Mouse (Mus musculus) midbrain, embryonic 13.5 days (tissue): Measurements from ENCODE around the gene St6galnac3. TPM values are rescaled to one million over a fixed set of nuclear protein-coding genes. Genes with fewer than 3 reads are reported as not detected.
A peak's percentile ranks its signal among the peaks of the same experiment; 100 is the strongest.

Source experiments
- ATAC-seq: fragments of 200-750 bp; cut with Nextera tagmentation; 2 replicates; pipeline ENCODE4 v1.8.0; 2017; ENCODE audit warnings: mild to moderate bottlenecking, moderate TSS enrichment, moderate library complexity
- H3K27ac ChIP-seq: fragments of 300-500 bp; sonication (generic); 2 replicates; pipeline ENCODE4 v1.5.1; 2015; ENCODE audit warnings: inconsistent platforms, mild to moderate bottlenecking, moderate library complexity
- H3K27me3 ChIP-seq: fragments of 300-500 bp; sonication (generic); 2 replicates; pipeline ENCODE4 v1.6.1; 2015; ENCODE audit warnings: mild to moderate bottlenecking, inconsistent platforms
- H3K36me3 ChIP-seq: fragments of 300-500 bp; sonication (generic); 2 replicates; pipeline ENCODE4 v1.6.1; 2015; ENCODE audit warnings: mild to moderate bottlenecking, inconsistent platforms
- H3K4me1 ChIP-seq: fragments of 300-500 bp; sonication (generic); replicated peaks from 2 replicates; pipeline ENCODE4 v1.6.1; 2015; ENCODE audit warnings: inconsistent platforms
- H3K4me2 ChIP-seq: fragments of 300-500 bp; sonication (generic); replicated peaks from 2 replicates; pipeline ENCODE4 v1.6.1; 2015; ENCODE audit warnings: moderate library complexity, mild to moderate bottlenecking, inconsistent platforms
- H3K4me3 ChIP-seq: fragments of 300-500 bp; sonication (generic); replicated peaks from 2 replicates; pipeline ENCODE4 v1.5.1; 2015; ENCODE audit warnings: mild to moderate bottlenecking, inconsistent platforms
- H3K9ac ChIP-seq: fragments of 300-500 bp; sonication (generic); replicated peaks from 2 replicates; pipeline ENCODE4 v1.6.1; 2015; ENCODE audit warnings: mild to moderate bottlenecking, inconsistent platforms
- H3K9me3 ChIP-seq: fragments of 300-500 bp; sonication (generic); 2 replicates; pipeline ENCODE4 v1.6.1; 2016; ENCODE audit warnings: mild to moderate bottlenecking, inconsistent platforms
- WGBS: fragments of 180-500 bp; shearing (Covaris S2); methylation state at CpG from one replicate; pipeline ENCODE4 v1.1.7; 2015; 5-methylcytosine and 5-hydroxymethylcytosine counted together
- polyA plus RNA-seq: library from polyadenylated mRNA; unstranded; fragments of >200 nt; fragmentation: Nextera tagmentation; extraction: Ambion mirVana; gene quantifications from 2 replicates; pipeline ENCODE4 v1.2.1, GENCODE M21; 2015

St6galnac3 gene
- polyA plus RNA-seq, 1 experiment from 2014 or later: 26.7 TPM

- Histone ChIP-seq H3K4me1 (peaks cover 10% of the 10 kb centered on the region; the same call in 1 of the 2 replicates), H3K27me3 (no peaks in the 10 kb centered on the region), H3K9ac (no peak overlapping the region), H3K4me2 (no peak overlapping the region), H3K27ac (no peak overlapping the region), H3K4me3 (no peak overlapping the region), H3K36me3 (no peaks in the 10 kb centered on the region), H3K9me3 (no peaks in the 10 kb centered on the region)
- 89% methylated on average over 2 of the region's 2 CpGs for WGBS
- no peak for ATAC-seq
Observed at GRCm38 (mm10) chr3:153566100-153566499, 158.9 kb downstream of the St6galnac3 start.

DNA sequence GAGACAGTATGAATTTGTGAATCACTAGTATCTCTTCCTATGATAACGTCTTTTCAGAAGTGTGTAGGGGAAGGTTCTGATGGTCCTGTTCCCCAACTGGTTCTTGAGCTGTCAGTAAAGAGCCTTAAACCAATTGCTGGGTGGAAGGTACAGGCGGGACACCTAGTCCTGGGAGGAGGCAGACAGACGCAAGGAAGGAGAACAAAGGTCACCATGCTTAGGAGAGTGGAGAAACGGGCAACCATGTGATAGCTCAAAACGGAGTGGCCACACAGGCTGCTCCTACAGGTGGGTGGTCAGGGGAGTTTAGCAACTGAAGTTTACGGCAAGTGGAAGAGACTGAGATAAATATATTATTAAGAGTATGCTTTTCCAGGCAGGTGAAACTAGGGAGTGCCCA is 164.1 kb downstream of the St6galnac3 start:
- no peak overlapping the region for H3K9ac ChIP-seq
- H3K4me1 ChIP-seq: 0 out of 2 replicates have a peak, but pooled peaks cover 6% of the 10 kb centered on the region
- H3K27me3 ChIP-seq: no peaks in the 10 kb centered on the region
- no peaks in the 10 kb centered on the region for H3K9me3 ChIP-seq
- no peak overlapping the region for H3K27ac ChIP-seq
- WGBS: 86% methylated on average over 6 of the region's 6 CpGs
- H3K4me3 ChIP-seq: no peak overlapping the region
- no peaks in the 10 kb centered on the region for H3K36me3 ChIP-seq
- H3K4me2 ChIP-seq: no peak overlapping the region
- ATAC-seq: no peak

GRCm38 (mm10) chr3:153559586-153559985 is 165.4 kb downstream of the St6galnac3 start:
- Histone ChIP-seq H3K27me3 (no peaks in the 10 kb centered on the region), H3K27ac (no peak overlapping the region), H3K36me3 (no peaks in the 10 kb centered on the region), H3K4me1 (no peaks in the 10 kb centered on the region), H3K9ac (no peak overlapping the region), H3K9me3 (no peaks in the 10 kb centered on the region), H3K4me3 (no peak overlapping the region), H3K4me2 (no peak overlapping the region)
- ATAC-seq: no peak
- WGBS: 94% methylated on average over 8 of the region's 8 CpGs

DNA sequence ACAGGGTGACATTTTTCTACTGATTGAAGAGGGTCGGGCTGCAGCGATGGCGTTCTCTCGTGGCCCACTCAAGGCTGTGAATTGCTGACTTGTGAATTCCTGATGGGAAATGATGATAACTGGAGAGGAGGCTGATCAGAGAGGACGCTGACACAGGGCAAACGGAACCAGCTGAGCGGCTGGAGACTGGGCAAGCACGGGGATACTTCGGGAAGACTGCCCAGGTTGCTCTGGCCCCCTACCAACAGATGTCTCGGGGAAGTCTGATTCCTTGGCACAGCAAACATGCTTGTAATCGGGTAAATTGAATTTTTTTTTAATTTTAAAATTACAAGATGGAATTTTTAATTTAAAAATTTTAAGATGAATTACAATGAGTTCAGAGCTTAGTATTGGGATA is 168.4 kb downstream of the St6galnac3 start:
- H3K27me3 ChIP-seq: no peaks in the 10 kb centered on the region
- no peak overlapping the region for H3K4me2 ChIP-seq
- H3K9me3 ChIP-seq: no peaks in the 10 kb centered on the region
- WGBS: 78% methylated on average over 11 of the region's 11 CpGs
- no peak overlapping the region for H3K4me3 ChIP-seq
- H3K27ac ChIP-seq: no peak overlapping the region
- no peak for ATAC-seq
- H3K36me3 ChIP-seq: no peaks in the 10 kb centered on the region
- H3K4me1 ChIP-seq: no peaks in the 10 kb centered on the region
- no peak overlapping the region for H3K9ac ChIP-seq

DNA sequence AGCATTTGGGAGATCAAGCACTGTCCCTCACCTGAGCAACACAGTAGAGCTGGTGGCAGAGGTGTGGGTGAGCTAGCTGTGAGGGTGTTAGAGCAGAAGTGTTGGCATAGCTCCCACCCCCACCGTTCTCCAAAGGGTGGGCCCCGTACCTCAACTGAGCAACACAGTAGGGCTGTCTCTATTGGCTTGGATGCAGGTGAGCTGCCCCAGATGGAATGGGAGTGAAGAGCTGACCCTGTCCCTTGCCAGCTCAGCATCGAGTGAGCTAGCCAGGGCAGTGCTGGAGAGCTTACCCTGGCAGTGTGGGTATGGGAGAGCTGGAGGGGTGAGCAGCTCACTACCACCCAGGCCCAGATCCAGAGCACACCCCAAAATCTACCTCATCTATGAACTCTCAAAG is 171.3 kb downstream of the St6galnac3 start:
- 0 out of 2 replicates have a peak, but pooled peaks have one; percentile 27 for ATAC-seq
- H3K9ac ChIP-seq: no peak overlapping the region
- WGBS: 100% methylated on average over 3 of the region's 3 CpGs
- H3K4me2 ChIP-seq: no peak overlapping the region
- H3K27me3 ChIP-seq: no peaks in the 10 kb centered on the region
- no peaks in the 10 kb centered on the region for H3K36me3 ChIP-seq
- H3K9me3 ChIP-seq: no peaks in the 10 kb centered on the region
- H3K4me1 ChIP-seq: no peaks in the 10 kb centered on the region
- no peak overlapping the region for H3K27ac ChIP-seq
- no peak overlapping the region for H3K4me3 ChIP-seq

GRCm38 (mm10) chr3:153553226-153553625 is 171.7 kb downstream of the St6galnac3 start:
- Histone ChIP-seq H3K4me3 (no peak overlapping the region), H3K27me3 (no peaks in the 10 kb centered on the region), H3K27ac (no peak overlapping the region), H3K4me1 (no peaks in the 10 kb centered on the region), H3K4me2 (no peak overlapping the region), H3K36me3 (no peaks in the 10 kb centered on the region), H3K9ac (no peak overlapping the region), H3K9me3 (no peaks in the 10 kb centered on the region)
- ATAC-seq: peak; percentile 62; the same call in 1 of the 2 replicates
- WGBS: 93% methylated on average over 7 of the region's 7 CpGs

DNA sequence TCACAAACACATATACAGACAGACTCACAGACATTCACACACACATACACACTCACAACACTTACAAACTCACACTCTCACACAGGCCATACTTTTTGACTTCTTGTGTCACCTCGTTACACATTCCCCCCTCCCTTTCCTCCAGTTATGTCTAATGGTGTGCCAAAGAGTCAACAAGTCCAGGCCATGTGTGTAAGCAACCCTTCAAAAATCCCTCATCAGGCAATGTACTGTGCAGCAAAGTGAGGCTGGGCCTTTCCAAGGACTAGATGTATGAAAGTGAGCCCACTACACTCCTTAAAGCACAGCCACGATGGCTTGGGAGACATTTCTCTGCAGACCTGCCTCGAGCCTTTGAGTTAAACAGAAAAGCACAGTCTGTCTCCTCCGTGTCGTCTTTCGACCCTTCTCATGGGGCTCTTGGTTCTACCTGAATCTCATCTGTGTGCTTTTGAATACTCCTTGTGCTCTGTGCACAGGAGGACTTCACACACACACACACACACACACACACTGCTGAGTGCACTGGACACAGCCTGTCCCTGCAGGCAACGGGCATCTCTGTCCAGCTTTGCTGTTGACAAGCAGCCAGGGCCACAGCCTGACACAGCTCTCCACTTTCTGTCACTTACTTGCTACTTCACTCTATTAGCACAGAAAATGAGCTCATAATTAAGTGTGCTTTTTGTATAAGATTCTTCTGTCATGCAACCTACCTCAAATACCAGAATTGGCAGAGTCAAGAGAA is 177.9 kb downstream of the St6galnac3 start:
- no peaks in the 10 kb centered on the region for H3K36me3 ChIP-seq
- no peak overlapping the region for H3K4me3 ChIP-seq
- no peaks in the 10 kb centered on the region for H3K27me3 ChIP-seq
- H3K9me3 ChIP-seq: no peaks in the 10 kb centered on the region
- H3K27ac ChIP-seq: no peak overlapping the region
- H3K9ac ChIP-seq: no peak overlapping the region
- ATAC-seq: no peak
- H3K4me1 ChIP-seq: no peaks in the 10 kb centered on the region
- 87% methylated on average over 7 of the region's 7 CpGs for WGBS
- no peak overlapping the region for H3K4me2 ChIP-seq

GRCm38 (mm10) chr3:153539851-153540250 is 185.1 kb downstream of the St6galnac3 start:
- ATAC-seq: no peak
- WGBS: 95% methylated on average over 14 of the region's 14 CpGs

DNA sequence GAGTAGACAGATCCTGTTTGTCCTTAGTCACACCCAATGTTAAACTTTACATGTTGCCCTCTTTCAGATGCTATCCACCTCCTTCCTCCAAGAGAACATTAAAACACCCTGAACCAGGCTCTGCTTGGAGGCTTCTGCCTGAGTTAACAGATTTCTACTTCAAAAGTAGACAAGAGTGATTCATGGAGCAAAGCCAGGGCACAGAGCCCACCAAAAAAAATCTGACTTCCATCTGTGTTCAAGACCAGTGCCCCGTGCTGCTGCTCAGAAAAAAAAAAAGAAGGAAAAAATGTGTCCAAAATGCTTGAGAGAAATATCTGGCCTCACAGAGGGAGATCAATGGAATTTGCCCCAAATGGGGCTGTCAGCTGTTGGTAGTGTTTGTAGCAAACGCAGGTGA is 186.6 kb downstream of the St6galnac3 start:
- H3K36me3 ChIP-seq: no peaks in the 10 kb centered on the region
- no peak overlapping the region for H3K4me3 ChIP-seq
- no peak overlapping the region for H3K4me2 ChIP-seq
- H3K9ac ChIP-seq: no peak overlapping the region
- no peak overlapping the region for H3K27ac ChIP-seq
- H3K9me3 ChIP-seq: no peaks in the 10 kb centered on the region
- H3K4me1 ChIP-seq: no peaks in the 10 kb centered on the region
- ATAC-seq: no peak
- no peaks in the 10 kb centered on the region for H3K27me3 ChIP-seq
- WGBS: 61% methylated on average over 2 of the region's 2 CpGs

More at GRCm38 (mm10) chr3:153539851-153540250, 185.1 kb downstream of the St6galnac3 start:
- Histone ChIP-seq H3K4me3 (no peak overlapping the region), H3K4me2 (no peak overlapping the region), H3K36me3 (no peaks in the 10 kb centered on the region), H3K9ac (no peak overlapping the region), H3K4me1 (no peaks in the 10 kb centered on the region), H3K9me3 (no peaks in the 10 kb centered on the region), H3K27me3 (no peaks in the 10 kb centered on the region), H3K27ac (no peak overlapping the region)

- WGBS: 79% methylated on average over 3 of the region's 3 CpGs
Observed at GRCm38 (mm10) chr3:153537435-153537834, 187.5 kb downstream of the St6galnac3 start.

DNA sequence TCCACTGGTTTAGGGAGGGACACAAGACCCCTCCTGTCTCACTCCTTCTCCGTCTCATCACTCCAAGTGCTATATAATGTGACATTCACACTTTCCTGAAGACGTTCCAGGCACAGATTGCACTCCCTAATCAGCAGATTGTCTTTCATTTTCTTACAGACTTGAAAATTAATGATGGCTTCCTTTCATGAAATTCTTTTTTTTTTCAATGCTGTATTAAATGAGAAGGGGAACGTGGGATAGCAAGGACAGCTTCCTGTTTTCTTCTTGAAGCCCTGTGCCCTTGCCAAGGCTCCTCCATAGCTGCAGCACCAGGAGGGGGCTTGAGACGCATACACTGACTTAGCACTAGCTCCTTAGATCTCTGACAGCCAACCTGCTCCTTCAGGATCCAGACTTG is 188.7 kb downstream of the St6galnac3 start:
- no peaks in the 10 kb centered on the region for H3K27me3 ChIP-seq
- WGBS: 83% methylated on average over 4 of the region's 4 CpGs
- no peak for ATAC-seq
- no peaks in the 10 kb centered on the region for H3K9me3 ChIP-seq
- H3K4me3 ChIP-seq: no peak overlapping the region
- no peak overlapping the region for H3K4me2 ChIP-seq
- H3K9ac ChIP-seq: no peak overlapping the region
- H3K27ac ChIP-seq: no peak overlapping the region
- H3K4me1 ChIP-seq: no peaks in the 10 kb centered on the region
- H3K36me3 ChIP-seq: no peaks in the 10 kb centered on the region

More at GRCm38 (mm10) chr3:153537435-153537834, 187.5 kb downstream of the St6galnac3 start:
- ATAC-seq: no peak
- Histone ChIP-seq H3K4me2 (no peak overlapping the region), H3K9ac (no peak overlapping the region), H3K9me3 (no peaks in the 10 kb centered on the region), H3K4me3 (no peak overlapping the region), H3K27me3 (no peaks in the 10 kb centered on the region), H3K4me1 (no peaks in the 10 kb centered on the region), H3K27ac (no peak overlapping the region), H3K36me3 (no peaks in the 10 kb centered on the region)

DNA sequence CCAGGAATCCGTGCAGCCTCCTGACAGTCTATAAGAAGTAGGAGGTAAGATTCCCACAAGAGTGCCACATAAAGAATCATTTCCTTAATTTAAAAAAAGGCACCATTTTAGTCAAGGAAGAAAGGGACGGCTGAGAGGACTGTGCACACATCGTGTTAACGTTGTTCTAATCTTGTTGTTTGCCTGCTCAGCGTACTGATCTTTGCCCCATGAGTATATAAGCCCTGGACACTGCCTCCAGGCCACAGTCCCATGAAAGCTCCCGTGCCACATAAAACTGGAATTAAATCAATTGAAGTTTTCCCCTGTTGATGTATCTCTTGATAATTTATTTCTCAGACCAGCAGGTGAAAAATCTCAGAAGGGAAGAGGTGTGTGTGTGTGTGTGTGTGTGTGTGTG is 195.8 kb downstream of the St6galnac3 start:
- no peak overlapping the region for H3K4me3 ChIP-seq
- WGBS: 83% methylated on average over 6 of the region's 6 CpGs
- no peak for ATAC-seq
- no peak overlapping the region for H3K27ac ChIP-seq
- H3K4me2 ChIP-seq: no peak overlapping the region
- H3K4me1 ChIP-seq: peaks cover 6% of the 10 kb centered on the region; the same call in 1 of the 2 replicates
- H3K36me3 ChIP-seq: no peaks in the 10 kb centered on the region
- no peak overlapping the region for H3K9ac ChIP-seq
- H3K9me3 ChIP-seq: no peaks in the 10 kb centered on the region
- H3K27me3 ChIP-seq: no peaks in the 10 kb centered on the region
